Mouse (Mus musculus): Measurements from ENCODE around the gene Pde1a. TPM values are rescaled to one million over a fixed set of nuclear protein-coding genes. Genes with fewer than 3 reads are reported as not detected.

Gene Pde1a
- polyA plus RNA-seq (2015; fragmentation: Nextera tagmentation; extraction: Ambion mirVana), result 33.5 and 35.1 TPM in 2 replicates

- no peak for ATAC-seq (ENCODE audit: extremely low read depth, insufficient number of reproducible peaks, low FRiP score, low TSS enrichment)
- H3K9me3 ChIP-seq, result no peaks in the 10 kb centered on the region
- H3K27me3 ChIP-seq (replicated peaks), result no peaks in the 10 kb centered on the region
- peak within 1 kb of the TSS; percentile 41 for H3K4me3 ChIP-seq
- H3K4me2 ChIP-seq, result peak within 1 kb of the TSS; percentile 70
- 26% methylated on average over 21 of the region's 21 CpGs for WGBS
- no peak within 1 kb of the TSS for H3K27ac ChIP-seq (replicated peaks)
- H3K36me3 ChIP-seq, result no peaks in the 10 kb centered on the region
- H3K4me1 ChIP-seq, result peaks cover 11% of the 10 kb centered on the region
- H3K9ac ChIP-seq, result peak within 1 kb of the TSS; percentile 59; the same call in 1 of the 2 replicates
These were observed at the start of gene Pde1a for GRCm38 (mm10) chr2:80128861-80129698. TSS of gene Pde1a (minus strand) at chr2:80129458.

DNA sequence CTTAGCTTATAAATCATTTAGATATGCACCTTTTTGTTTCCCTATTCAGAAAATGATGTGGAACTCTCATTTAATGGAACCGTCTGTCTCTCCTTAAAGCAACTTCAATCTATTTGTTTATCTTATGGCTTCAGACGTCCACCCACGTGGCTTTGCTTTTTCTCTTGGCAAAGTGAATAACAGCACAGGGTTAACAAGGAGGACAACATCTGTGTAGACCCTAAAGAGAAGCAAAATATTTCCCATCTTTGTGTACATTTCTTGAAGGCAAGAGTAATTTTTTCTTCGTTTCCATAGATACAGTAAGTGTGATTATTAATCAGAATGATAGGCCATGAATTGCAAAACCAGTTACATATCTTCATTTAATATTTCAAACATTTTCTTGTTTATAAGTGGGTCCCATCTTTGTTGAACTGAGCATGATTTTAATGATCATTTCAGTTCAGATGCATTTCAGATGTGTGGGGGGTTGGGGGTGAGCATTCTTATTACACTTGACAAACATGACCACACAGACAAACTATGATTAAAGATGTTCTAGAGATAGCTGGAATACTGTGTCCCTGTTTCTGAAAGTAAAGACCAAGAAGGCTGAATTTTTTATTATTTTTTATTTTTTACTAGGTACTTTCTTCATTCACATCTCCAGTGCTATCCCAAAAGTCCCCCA lies 49.5 kb upstream of the Pde1a start:
- peaks cover 17% of the 10 kb centered on the region; the same call in 1 of the 2 replicates for H3K27me3 ChIP-seq (replicated peaks)
- WGBS, result 60% methylated on average over 4 of the region's 4 CpGs

DNA sequence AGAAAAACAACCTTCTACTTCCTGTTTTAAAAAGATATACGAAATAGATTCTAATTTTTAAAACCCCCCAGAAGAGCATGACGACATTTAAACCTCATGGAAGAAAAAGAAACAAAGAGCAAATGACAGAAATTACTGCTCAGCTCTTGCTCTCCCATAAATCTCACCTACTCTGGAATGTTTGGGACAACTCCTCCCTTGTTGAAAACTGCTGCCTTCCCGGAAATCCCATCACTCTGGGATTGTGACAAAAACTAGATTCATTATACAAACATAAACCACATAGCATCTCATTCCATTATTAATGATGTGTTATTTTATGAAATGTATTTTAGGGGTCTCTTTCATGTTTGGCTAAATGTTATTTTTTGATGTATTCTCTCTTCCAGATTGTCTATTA lies 48.9 kb upstream of the Pde1a start:
- no peak overlapping the region for H3K4me2 ChIP-seq
- H3K9ac ChIP-seq, result no peak overlapping the region
- 61% methylated on average over 3 of the region's 3 CpGs for WGBS
- H3K27ac ChIP-seq (replicated peaks), result no peak overlapping the region
- no peaks in the 10 kb centered on the region for H3K36me3 ChIP-seq
- H3K4me3 ChIP-seq, result no peak overlapping the region
- no peak for ATAC-seq (ENCODE audit: extremely low read depth, insufficient number of reproducible peaks, low FRiP score, low TSS enrichment)
- 0 out of 2 replicates have a peak, but pooled peaks cover 2% of the 10 kb centered on the region for H3K9me3 ChIP-seq
- H3K4me1 ChIP-seq, result peaks cover 6% of the 10 kb centered on the region
- H3K27me3 ChIP-seq (replicated peaks), result peaks cover 22% of the 10 kb centered on the region; the same call in 1 of the 2 replicates

More for the DNA sequence above, 49.5 kb upstream of the Pde1a start:
- no peak overlapping the region for H3K9ac ChIP-seq
- no peak for ATAC-seq (ENCODE audit: extremely low read depth, insufficient number of reproducible peaks, low FRiP score, low TSS enrichment)
- 0 out of 2 replicates have a peak, but pooled peaks cover 2% of the 10 kb centered on the region for H3K9me3 ChIP-seq
- no peak overlapping the region for H3K4me3 ChIP-seq
- no peaks in the 10 kb centered on the region for H3K36me3 ChIP-seq
- H3K4me1 ChIP-seq, result peaks cover 6% of the 10 kb centered on the region
- no peak overlapping the region for H3K4me2 ChIP-seq
- H3K27ac ChIP-seq (replicated peaks), result no peak overlapping the region

DNA sequence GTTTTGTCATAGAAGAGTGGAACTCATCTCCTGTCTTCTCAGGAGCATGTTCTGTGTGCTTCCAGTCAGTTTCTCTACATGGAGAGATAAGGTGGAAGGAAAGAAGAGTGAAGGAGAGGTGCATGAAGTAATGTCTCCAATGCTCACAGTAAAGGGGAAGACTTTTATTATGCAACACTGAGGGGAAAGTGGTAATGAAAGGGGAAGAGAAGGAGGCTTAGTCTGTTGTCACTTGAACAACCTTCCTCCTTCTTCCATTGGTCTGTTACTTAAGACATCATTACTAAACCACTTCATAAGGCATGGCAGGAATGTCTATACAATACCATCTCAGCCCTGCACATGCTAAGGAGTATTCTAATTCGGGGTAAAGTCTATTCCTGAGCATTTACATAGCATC lies 38.8 kb upstream of the Pde1a start:
- Histone ChIP-seq H3K4me1 (peaks cover 14% of the 10 kb centered on the region), H3K36me3 (no peaks in the 10 kb centered on the region), H3K27ac (replicated peaks) (no peak overlapping the region), H3K9ac (no peak overlapping the region), H3K9me3 (no peaks in the 10 kb centered on the region), H3K4me2 (no peak overlapping the region), H3K4me3 (no peak overlapping the region), H3K27me3 (replicated peaks) (peaks cover 7% of the 10 kb centered on the region)
- ATAC-seq (ENCODE audit: extremely low read depth, insufficient number of reproducible peaks, low FRiP score, low TSS enrichment), result no peak
- 83% methylated on average over 1 of the region's 1 CpGs for WGBS

DNA sequence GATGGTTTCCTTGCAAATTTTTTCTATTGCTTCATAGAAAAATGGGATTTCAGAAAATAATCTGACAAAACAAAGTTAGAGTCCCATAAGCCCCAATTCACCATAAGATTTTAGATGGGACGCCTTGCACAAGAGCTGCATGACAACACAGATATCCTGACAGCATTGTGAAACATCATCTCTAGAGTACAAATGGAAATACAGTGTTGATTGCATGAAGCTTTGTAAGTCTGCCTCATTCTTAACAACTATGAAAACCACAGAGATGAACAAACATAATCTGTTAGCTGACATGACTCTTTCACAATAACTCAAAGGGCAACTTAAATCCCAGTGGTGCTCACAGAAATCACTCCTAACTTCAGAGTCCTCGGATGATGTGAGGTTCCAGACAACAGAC lies 29.5 kb upstream of the Pde1a start:
- no peak overlapping the region for H3K9ac ChIP-seq
- H3K4me2 ChIP-seq, result no peak overlapping the region
- no peaks in the 10 kb centered on the region for H3K4me1 ChIP-seq
- no peak overlapping the region for H3K27ac ChIP-seq (replicated peaks)
- H3K27me3 ChIP-seq (replicated peaks), result no peaks in the 10 kb centered on the region
- 78% methylated on average over 2 of the region's 2 CpGs for WGBS
- no peak overlapping the region for H3K4me3 ChIP-seq
- H3K9me3 ChIP-seq, result no peaks in the 10 kb centered on the region
- no peak for ATAC-seq (ENCODE audit: extremely low read depth, insufficient number of reproducible peaks, low FRiP score, low TSS enrichment)
- H3K36me3 ChIP-seq, result no peaks in the 10 kb centered on the region

DNA sequence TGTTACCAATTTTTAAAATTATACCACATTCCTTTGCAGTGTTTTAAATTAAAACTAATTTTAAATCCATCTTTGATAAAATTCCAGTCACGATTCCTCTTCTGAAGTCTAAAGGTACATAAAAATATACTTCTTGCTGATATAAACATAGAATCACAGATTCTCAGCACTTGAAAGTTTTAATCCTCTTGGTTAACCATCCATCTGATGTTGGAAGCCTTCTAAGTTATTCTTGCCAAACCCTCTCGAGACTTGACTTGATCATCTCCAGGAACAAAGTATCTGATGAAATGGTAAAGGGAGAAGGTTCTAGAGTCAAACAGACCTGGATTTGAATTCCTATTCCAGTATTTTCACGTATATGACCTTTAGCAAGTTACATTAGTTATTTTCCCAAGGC lies 28.9 kb upstream of the Pde1a start:
- no peak overlapping the region for H3K9ac ChIP-seq
- ATAC-seq (ENCODE audit: extremely low read depth, insufficient number of reproducible peaks, low FRiP score, low TSS enrichment), result no peak
- H3K36me3 ChIP-seq, result no peaks in the 10 kb centered on the region
- 84% methylated on average over 3 of the region's 3 CpGs for WGBS
- no peaks in the 10 kb centered on the region for H3K9me3 ChIP-seq
- no peak overlapping the region for H3K27ac ChIP-seq (replicated peaks)
- H3K27me3 ChIP-seq (replicated peaks), result no peaks in the 10 kb centered on the region
- no peaks in the 10 kb centered on the region for H3K4me1 ChIP-seq
- H3K4me3 ChIP-seq, result no peak overlapping the region
- no peak overlapping the region for H3K4me2 ChIP-seq

- Histone ChIP-seq H3K27me3 (replicated peaks) (no peaks in the 10 kb centered on the region), H3K9me3 (no peaks in the 10 kb centered on the region), H3K4me3 (no peak overlapping the region), H3K36me3 (no peaks in the 10 kb centered on the region), H3K4me1 (no peaks in the 10 kb centered on the region), H3K4me2 (no peak overlapping the region), H3K9ac (no peak overlapping the region), H3K27ac (replicated peaks) (no peak overlapping the region)
- no peak for ATAC-seq (ENCODE audit: extremely low read depth, insufficient number of reproducible peaks, low FRiP score, low TSS enrichment)
- WGBS, result 80% methylated on average over 6 of the region's 6 CpGs
These were observed 20.8 kb upstream of the Pde1a start for GRCm38 (mm10) chr2:80150019-80150418.

DNA sequence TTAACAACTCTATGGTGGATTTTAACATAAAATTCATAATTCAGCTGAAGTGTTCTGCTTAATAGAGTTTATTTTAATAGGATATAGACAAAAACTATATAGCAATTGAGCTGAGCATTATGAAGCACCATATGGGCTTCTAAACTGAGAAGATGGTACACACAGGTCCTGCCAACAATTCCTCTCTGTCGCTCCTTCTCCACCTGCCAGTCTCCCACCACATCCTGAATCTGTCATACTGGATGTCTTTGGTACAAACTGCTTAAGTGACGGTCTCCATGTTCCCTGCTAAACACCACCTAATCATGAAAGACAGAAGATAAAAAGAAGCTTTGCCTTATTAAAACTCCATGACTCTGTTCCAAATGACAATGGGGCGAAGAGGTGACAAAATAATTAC lies 20.1 kb upstream of the Pde1a start:
- no peak for ATAC-seq (ENCODE audit: extremely low read depth, insufficient number of reproducible peaks, low FRiP score, low TSS enrichment)
- Histone ChIP-seq H3K27me3 (replicated peaks) (no peaks in the 10 kb centered on the region), H3K9ac (no peak overlapping the region), H3K9me3 (no peaks in the 10 kb centered on the region), H3K4me2 (no peak overlapping the region), H3K4me3 (no peak overlapping the region), H3K4me1 (no peaks in the 10 kb centered on the region), H3K27ac (replicated peaks) (no peak overlapping the region), H3K36me3 (no peaks in the 10 kb centered on the region)
- WGBS, result 66% methylated on average over 3 of the region's 3 CpGs

- Histone ChIP-seq H3K4me3 (no peak overlapping the region), H3K27ac (replicated peaks) (no peak overlapping the region), H3K9ac (no peak overlapping the region), H3K9me3 (no peaks in the 10 kb centered on the region), H3K4me1 (no peaks in the 10 kb centered on the region), H3K4me2 (no peak overlapping the region), H3K36me3 (no peaks in the 10 kb centered on the region), H3K27me3 (replicated peaks) (no peaks in the 10 kb centered on the region)
- 73% methylated on average over 3 of the region's 3 CpGs for WGBS
- ATAC-seq (ENCODE audit: extremely low read depth, insufficient number of reproducible peaks, low FRiP score, low TSS enrichment), result no peak
These were observed 5.8 kb upstream of the Pde1a start for GRCm38 (mm10) chr2:80135076-80135475.

DNA sequence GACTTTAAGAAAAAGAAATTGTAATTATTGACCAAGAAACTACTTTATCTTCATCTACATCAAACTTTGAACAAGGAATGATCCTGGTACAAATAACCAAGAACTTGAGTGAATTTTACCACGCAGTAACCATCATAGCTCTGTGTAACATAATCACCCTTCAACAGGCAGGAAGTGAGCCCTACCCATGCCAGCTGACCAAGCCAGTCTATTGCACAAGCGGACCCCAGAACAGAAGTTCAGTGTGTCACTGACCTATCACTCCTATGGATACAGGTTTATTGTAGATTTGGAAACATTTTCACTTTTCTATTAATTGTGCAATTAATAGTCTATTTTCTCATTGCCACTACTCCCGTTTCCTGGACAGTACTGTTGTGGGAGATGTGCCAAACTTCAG lies 3.4 kb upstream of the Pde1a start:
- H3K27me3 ChIP-seq (replicated peaks), result no peaks in the 10 kb centered on the region
- H3K4me1 ChIP-seq, result peaks cover 11% of the 10 kb centered on the region
- WGBS, result 69% methylated on average over 3 of the region's 3 CpGs
- H3K27ac ChIP-seq (replicated peaks), result no peak overlapping the region
- no peaks in the 10 kb centered on the region for H3K9me3 ChIP-seq
- H3K4me3 ChIP-seq, result no peak overlapping the region
- H3K36me3 ChIP-seq, result no peaks in the 10 kb centered on the region
- H3K9ac ChIP-seq, result no peak overlapping the region
- no peak for ATAC-seq (ENCODE audit: extremely low read depth, insufficient number of reproducible peaks, low FRiP score, low TSS enrichment)
- H3K4me2 ChIP-seq, result no peak overlapping the region

DNA sequence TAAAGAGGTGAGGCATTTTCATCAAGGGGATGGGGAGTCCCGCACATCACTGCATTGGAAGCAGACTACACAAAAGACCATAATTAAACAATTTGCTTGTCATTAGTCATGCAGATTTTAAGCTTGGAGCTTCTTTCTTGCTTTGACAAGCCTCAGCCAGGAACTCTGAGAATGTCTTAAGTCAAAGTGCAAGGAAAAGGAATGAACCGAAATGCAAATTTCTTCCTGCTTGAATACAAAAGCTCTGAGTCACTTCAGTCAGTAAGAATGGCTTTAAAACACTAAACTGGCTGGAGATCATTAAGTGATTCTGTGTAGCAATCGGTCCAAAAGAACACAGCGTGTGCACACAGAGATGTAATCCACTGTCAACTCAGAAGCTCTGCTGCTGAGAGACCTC lies 2.6 kb downstream of the Pde1a start:
- peaks cover 11% of the 10 kb centered on the region for H3K4me1 ChIP-seq
- H3K36me3 ChIP-seq, result no peaks in the 10 kb centered on the region
- no peak overlapping the region for H3K4me3 ChIP-seq
- no peak overlapping the region for H3K4me2 ChIP-seq
- WGBS, result 70% methylated on average over 4 of the region's 4 CpGs
- no peaks in the 10 kb centered on the region for H3K9me3 ChIP-seq
- H3K9ac ChIP-seq, result no peak overlapping the region
- ATAC-seq (ENCODE audit: extremely low read depth, insufficient number of reproducible peaks, low FRiP score, low TSS enrichment), result no peak
- no peaks in the 10 kb centered on the region for H3K27me3 ChIP-seq (replicated peaks)
- H3K27ac ChIP-seq (replicated peaks), result no peak overlapping the region

All from heart, embryonic 13.5 days (tissue).